Mouse (Mus musculus) frontal cortex, postnatal 36 days (tissue): ENCODE measurements around the gene Fars2.

Source experiments
- DNase-seq, 2 experiments: peaks; one replicate each; pipeline ENCODE4 v3.0.0; 2022; ENCODE audit warnings: low spot score in 2 of 2

Gene Fars2

DNA sequence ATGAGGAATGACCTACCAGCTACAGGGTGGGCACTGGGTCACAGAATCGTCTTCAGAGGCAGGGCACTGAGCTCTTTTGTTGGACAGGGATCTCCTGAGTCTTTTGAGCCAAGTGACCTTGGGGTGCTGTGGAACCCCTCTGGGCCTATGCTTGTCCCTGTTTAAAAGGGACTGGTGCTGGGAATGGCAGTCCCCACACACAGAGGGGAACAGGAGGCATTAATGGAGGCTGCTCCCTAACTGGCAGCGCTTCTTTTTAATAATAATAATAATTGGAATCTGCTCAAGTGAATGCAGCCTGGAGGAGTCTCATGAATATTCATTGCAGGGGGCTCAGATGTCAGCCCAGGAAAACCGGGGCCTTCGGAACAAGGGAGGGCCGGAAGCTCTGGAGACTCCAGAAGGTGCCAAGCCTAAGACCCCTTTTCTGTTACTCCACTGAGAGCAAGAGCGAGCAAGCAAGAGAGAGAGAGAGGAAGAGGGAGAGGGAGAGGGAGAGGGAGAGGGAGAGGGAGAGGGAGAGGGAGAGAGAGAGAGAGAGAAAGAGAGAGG, 447.6 kb downstream of the Fars2 start:
- no peak for DNase-seq

DNA sequence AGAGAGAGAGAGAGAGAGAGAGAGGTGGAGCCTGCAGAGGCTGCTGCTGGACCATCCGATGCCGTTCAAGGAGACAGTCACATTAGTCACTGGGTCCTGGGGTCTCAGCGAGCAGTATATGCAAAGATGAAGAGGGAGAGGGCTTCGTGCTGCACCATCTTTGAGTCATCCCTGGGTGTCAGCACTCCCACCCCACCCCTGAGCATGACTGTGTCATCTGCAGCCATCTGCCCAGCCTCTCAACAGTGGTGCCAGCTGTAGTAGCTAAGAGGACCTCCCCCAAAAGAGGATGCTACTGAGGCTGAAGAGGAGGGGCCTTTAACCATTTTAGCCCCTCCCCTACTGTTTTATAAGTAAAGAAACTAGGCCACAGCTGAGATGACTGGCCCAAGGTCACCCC, 459.6 kb downstream of the Fars2 start:
- DNase-seq, result peak; percentile 53 to 58

- no peak for DNase-seq
These were observed 460.8 kb downstream of the Fars2 start for GRCm38 (mm10) chr13:36577916-36578568.

DNA sequence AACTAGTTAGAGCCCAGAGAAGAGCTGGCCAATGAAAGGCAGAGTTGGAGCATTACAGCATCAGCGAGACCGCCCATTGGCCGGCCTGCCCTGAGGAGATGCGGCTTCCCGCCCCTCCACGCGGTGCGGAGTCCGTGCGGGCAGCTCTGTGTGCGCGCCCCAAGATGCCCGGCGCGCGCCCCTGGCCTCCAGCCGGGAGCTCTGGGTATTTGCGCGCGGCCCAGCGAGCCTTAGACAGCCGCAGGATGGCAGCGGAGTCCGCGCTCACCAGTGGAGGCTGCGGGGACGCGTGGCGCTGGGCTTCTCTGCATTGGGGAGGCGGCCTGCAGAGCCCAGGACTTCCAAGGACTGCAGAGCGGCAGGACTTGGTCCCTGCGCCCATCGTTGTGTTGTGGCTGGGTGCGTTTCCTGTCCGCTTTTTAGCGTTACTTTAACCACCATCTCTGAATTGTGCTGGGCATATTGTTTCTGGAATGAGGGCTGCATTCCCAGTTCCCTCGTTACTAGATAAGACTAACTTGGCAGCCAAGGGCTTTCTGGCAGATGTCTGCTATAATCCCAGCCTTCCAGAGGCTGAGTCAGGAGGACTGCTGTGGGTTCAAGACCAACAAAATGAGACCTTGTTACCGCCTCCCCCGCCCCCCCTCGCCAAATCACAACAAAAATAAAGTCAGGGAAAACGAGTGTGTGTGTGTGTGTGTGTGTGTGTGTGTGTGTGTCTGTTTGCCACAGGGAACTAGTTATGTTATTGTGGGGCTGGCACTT, 461.5 kb downstream of the Fars2 start:
- peak; percentile 85 to 92 for DNase-seq

DNA sequence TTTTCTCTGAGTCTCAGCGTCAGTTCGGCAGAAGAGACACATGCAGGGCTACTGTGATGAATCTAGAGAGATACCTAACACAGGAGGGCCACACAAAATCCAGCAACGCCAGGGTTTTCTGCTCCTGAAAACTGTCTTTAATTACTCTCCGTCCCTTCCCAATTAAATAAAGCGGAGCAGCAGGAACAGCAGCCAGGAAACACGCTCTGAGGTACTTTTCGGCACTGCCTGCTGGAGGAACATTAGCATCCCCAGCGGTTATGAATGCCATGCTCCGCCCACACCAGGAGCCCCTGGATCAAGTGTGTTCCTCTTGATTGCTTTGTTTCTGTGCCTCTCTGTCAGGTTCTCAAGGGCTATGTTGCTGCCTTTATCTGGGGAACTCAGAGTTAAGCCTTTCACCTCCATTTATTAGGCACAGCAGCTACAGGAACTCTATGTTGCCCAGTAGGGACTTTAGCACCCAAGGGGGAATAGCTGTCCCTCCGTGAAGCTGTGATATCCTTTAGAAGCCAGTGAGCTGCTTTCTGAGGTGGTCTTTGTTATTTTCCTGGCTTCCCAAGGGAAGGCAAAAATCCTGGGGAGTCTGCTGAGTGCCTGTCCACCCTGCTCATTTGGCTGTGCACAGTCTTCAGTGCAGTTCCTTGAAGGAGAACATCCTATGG, 465.3 kb downstream of the Fars2 start:
- no peak for DNase-seq

DNA sequence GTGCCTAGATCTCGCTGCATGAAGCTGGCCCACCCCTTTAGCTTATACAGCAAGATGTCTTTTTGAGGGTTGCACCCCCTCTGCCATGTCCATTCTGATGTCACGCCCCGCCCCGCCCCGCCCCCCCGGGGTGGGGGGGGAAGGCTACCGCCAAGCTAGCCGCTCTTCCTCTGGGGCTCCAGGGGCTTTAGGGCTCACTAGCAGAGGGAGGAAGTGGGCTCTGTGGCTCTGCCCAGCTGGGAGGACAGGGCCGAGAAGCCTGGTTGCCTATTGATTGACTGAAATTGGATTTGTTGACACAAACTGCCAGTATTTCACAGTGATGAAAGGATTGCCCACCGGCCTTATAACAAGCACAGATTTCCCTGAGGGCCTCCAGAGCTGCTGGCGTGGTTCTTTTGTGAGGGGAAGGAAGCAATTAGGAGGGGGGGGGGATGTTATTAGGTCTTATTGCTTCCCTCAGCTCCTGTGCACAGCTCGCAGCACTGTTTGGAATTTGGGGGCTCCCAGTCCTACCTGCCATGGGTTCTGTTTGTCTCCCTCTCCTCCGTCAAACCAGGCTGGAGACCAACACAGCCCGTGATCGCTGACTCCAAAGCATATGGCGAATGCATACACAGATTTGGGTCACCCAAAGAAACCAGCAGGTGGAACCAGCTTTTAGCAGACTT, 466.4 kb downstream of the Fars2 start:
- no peak for DNase-seq

- DNase-seq, result peak in 1 of 2 experiments; percentile 47
These were observed 467.0 kb downstream of the Fars2 start for GRCm38 (mm10) chr13:36584197-36584596.

GRCm38 (mm10) chr13:36589092-36589491, 471.9 kb downstream of the Fars2 start:
- DNase-seq, result no peak

GRCm38 (mm10) chr13:36592291-36592690, 475.1 kb downstream of the Fars2 start:
- no peak for DNase-seq

- DNase-seq, result no peak
These were observed 489.5 kb downstream of the Fars2 start for GRCm38 (mm10) chr13:36606717-36607116.

GRCm38 (mm10) chr13:36607871-36608270, 490.7 kb downstream of the Fars2 start:
- no peak for DNase-seq

- DNase-seq, result no peak
These were observed 493.2 kb downstream of the Fars2 start for GRCm38 (mm10) chr13:36610426-36610825.

- DNase-seq, result peak; percentile 47 to 57
These were observed 495.9 kb downstream of the Fars2 start for GRCm38 (mm10) chr13:36612785-36613750.

GRCm38 (mm10) chr13:36620498-36621332, 503.5 kb downstream of the Fars2 start:
- no peak for DNase-seq

DNA sequence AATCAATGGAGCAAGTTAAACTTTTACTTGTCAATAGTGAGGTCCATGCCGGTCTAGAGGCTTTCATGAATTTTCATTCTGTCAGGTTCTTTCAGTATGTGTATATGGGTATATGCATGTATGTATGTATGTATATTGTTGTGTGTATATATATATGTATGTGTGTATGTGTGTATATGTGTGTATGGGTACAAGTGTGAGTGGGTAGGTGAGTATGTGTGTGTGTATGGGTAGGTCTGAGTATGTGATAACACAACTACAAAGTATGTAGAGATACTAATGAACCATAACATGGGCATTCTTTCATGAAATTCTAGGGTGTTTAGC, 504.1 kb downstream of the Fars2 start:
- no peak for DNase-seq

DNA sequence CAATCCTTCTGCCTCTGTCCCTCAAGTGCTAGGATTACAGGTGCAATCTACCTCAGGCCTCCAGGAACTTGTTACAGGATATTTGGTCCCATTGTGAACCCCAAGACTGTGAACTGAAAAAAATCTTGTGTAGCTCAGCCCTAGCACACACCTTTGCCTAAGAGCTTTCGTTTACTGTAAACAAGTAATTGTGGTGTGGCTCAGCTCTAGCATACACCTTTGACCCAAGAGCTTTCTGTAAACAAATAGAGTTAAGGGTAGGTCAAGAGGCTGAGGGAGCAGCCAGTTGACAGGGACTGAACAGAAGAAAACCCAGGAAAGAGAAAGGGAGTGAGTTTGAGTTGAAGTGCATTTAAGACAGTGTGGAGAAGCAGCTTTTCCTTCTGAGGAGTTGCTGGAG, 506.3 kb downstream of the Fars2 start:
- no peak for DNase-seq

- no peak for DNase-seq
These were observed 511.9 kb downstream of the Fars2 start for GRCm38 (mm10) chr13:36629154-36629553.

- no peak for DNase-seq
These were observed 531.0 kb downstream of the Fars2 start for GRCm38 (mm10) chr13:36648257-36648656.

DNA sequence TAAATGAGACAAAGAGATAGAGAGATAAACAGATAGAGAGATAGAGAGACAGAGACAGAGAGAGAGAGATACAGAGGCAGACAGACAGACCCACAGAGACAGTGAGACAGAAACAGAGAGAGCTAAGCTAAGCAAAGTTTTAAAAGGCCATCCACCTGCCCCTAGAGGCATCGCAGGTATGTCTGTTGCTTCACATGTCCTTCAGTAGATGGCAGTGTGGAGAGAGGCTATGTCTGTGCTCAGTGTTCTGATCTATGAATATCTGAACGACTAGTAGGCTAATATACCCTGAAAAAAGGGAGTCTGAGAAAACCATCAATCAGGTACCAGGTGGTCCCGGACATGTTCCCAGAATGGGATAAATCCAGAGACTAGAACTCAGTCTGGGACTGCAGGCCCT, 537.0 kb downstream of the Fars2 start:
- DNase-seq, result no peak

DNA sequence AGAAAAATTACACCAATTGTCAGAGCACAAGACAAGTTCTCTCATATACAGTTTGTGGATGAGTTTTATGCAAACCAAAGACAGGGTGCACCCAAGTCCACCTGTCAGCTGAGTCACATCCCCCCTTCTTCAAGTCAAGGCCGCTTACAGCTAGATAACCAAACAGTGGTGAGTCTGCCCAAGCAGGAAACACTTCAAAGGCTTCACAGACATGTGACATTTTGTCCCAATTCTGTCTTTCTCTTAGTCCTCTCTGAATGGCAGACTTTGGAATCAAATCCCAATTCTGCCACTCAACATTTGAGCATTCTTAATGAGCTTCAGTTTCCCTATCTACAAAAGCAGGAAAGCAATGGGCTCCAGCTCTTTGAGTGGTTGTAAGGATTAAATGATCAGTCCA, 562.1 kb downstream of the Fars2 start:
- DNase-seq, result no peak
